Mouse (Mus musculus) retina, postnatal 1 day (tissue): ENCODE results near the gene Opn4.

Source experiments
- DNase-seq: peaks from one replicate; pipeline ENCODE4 v3.0.0-alpha.2; 2012

Opn4 gene

GRCm38 (mm10) chr14:34599941-34600340 lies at the start of gene Opn4:
Opn4 (minus strand) TSS chr14:34600142.
- DNase-seq: peak; percentile 65

DNA sequence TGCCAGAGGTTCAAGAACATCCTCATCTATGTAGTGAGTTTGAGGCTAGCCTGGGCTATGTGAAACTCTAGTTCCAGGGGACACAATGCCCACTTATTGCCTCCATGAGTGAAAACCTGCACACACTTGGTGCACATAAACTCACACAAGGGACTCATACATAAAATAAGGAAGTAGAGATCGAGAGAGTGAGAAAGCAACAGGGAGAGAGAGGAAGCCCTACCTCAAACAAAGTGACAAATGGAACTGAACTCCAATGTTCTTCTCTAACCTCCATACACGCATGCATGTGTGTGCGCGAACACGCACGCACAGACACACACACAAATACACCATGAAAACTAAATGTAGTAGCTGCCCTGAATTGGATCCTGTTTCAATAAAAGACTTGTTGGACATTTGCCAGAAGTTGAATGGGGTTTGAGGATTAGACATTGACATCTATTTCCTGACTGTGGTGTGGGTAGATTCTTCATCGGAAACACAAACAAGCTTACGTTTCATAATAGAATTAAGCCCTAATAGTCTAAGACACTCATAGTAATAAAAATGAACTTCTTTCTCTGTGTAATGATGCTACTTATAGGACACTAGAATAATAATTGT lies 48.0 kb upstream of the Opn4 start:
- DNase-seq: no peak

DNA sequence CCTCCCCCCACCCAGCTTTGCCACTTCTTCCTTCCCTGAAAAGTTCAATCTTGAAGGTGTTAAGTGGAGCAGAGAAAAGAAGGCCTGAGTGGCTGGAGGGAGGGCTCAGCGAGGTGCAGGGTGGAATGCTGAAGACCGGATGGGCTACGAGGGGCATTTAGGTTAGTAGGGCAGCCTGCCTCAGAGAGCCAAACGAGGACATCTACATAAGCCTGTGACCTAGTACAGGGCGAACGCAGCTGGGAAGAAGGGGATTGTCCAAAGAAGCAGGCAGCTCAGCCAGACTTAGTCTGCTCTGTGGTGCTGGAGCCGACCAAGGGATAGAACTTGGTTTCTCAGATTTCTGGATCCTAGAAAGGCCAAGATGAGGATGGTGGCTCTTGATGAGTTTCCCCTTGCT lies 44.2 kb upstream of the Opn4 start:
- DNase-seq: peak; percentile 83

DNA sequence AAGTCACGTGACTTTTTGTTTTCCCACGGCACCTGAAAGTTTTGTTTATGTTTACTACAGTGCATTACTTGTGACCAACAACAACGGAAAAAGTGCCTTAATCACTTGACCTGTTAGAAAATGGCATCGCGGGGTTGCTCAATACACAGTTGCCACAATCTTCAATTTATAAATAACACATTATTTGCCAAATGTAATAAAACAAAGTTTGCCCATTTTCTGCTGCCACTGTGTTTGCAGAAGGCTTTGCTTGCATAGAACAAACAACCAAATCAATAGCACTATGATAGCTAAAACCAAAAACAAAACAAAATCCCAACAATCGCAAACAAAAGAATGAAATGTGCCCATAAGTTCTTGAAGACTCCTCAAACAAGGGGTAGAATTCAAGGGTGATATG lies 35.8 kb upstream of the Opn4 start:
- DNase-seq: no peak

DNA sequence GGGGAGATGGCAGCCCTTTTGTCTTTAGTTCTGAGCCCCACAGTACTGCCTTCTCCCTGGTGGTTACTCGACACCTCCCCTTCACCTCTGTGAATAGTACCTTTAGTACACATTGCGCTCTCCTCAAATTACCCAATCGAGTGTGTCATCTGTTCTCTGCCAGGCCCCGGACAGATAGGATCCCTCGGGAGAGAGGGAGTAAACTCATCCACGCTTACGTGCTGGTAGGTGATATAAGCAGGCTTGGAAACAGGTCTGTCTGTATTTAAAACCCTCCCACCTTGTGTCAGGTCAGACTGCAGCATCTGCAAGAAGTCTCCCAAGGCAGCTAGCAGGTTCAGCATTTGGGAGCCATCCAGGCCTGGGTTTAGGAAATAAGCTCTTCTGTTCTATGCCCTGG lies 35.2 kb upstream of the Opn4 start:
- DNase-seq: no peak

GRCm38 (mm10) chr14:34632722-34633448 lies 32.9 kb upstream of the Opn4 start:
- DNase-seq: no peak

- no peak for DNase-seq
Observed at GRCm38 (mm10) chr14:34626824-34627223, 26.9 kb upstream of the Opn4 start.

DNA sequence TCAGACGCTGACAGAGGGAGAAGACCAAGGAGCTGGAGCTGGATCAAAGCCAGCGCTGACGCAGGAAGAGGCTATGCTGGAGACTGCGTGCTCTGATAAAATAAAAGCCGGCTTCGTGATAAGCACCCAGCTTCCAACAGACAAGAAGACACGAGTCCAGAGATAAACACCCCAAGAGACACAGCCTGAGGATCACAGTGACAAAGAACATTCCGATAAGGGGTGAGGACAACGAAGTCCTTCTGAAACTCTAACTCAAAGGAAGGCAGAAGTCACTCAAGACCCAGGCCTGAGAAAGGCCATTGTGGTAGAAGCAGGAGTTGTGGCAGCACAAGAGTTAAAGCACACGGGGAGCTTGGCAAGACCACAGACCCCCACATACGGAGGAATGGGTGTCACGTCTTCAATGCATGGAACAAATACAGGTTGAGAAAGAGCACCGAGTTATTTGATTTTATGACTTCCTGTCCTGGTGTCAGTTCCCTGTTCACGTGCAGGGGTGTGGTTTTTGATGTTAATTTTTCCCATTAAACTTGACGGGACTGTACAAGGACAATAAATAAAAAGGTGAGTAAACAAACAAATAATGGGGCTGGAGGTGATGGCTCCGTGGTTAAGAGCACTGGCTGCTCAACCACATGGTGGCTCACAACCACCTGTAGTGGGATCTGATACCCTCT lies 23.7 kb upstream of the Opn4 start:
- DNase-seq: no peak

- no peak for DNase-seq
Observed at GRCm38 (mm10) chr14:34623074-34623473, 23.1 kb upstream of the Opn4 start.

- DNase-seq: peak; percentile 54
Observed at GRCm38 (mm10) chr14:34620611-34621376, 20.9 kb upstream of the Opn4 start.

DNA sequence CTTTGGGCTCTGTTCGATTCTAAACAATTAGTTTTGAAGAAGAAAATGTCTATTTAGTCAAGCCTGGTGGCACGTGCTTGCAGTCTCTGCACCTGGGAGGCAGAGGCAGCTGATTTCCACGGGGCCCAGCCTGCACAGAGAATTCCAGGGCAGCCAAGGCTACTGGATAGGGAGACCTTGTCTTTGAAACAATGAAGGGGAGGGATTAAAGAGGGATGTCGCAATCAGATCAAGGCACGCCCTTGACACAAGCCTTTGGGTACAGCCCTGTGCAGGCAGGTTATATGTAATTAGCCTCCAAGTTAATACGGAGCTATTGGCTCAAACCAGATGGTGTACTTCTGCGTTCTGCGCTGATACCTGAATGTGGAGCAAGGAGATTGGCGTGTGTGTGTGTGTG lies 18.9 kb upstream of the Opn4 start:
- no peak for DNase-seq

DNA sequence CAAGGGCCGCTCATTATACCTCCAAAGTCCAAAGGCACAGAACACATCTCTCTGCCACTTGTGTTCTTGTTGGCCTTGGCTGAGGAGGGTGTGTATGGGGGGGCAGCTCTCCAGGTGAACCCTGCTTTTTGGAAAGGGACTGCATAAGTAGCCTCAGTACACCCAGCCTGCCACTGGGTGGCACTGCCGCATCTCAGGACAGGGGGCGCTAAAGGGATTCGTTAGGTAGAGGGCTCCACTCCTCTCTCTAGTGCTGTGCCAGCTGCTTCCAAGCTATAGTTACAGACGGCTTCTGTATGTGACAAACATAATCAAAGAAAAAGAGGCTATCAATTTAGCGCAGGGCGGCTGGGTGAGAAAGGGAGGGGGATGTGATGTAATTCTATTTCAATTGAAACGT lies 16.9 kb upstream of the Opn4 start:
- DNase-seq: peak; percentile 91

- no peak for DNase-seq
Observed at GRCm38 (mm10) chr14:34615625-34616024, 15.7 kb upstream of the Opn4 start.

DNA sequence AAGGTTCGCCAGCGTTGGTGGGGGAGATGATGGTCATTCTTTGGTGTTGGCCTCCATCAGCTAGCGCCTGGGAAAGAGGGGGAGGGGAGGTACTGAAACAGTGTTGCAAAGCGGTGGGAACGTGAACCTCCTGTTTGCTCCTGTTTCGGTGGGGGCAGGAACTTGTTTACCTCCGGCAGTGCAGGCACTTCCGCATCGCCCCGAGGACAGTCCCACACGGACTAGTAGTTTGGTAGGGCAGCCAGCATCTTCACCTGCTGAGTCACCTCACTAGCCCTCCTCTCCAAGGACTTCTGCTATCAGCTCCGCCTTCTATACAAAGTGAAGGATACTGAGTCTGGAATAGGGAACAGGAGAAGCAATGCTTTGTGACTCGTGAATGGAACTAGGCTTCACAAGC lies 15.1 kb upstream of the Opn4 start:
- no peak for DNase-seq

DNA sequence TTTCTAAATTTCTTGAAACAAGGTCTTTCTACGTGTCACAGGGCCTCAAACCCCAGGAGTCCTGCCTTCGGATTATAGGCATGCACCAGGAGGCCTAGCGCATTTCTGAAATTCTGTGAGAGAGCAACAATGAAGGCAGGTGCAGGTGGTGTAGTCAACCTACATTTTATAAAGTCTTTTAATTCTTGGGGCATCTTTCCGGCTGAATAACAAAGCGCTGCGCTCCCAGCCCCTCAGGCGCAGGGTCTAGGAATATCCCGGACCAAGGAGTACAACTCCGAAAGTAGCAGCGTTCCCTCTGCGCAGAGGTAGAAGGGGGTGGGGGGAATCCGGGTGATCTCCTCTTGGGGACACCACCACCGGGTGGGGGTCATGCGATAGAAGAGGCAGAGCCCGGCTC lies 14.6 kb upstream of the Opn4 start:
- DNase-seq: no peak

DNA sequence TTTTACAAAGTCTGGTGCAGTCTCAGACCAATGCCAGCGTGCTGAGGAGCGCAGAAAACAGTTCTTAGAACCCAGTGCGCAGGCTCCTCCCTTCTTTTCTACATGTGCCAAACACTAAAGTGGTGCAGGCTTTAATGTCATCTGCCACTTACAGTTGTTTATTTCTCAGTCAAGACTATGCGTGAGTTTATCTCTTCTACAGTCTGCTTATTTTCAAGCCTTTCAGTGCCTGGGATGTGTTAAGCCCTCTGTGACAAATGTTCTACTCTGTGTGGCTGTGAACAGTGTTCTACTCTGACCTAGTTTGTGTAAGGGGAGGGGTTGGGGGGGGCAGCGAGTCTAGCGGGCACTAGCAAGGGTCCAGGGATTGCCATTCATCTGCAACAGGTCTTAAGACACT lies 13.6 kb upstream of the Opn4 start:
- peak; percentile 40 for DNase-seq

- peak; percentile 48 for DNase-seq
Observed at GRCm38 (mm10) chr14:34612222-34612621, 12.3 kb upstream of the Opn4 start.

- DNase-seq: peak; percentile 67
Observed at GRCm38 (mm10) chr14:34611591-34611990, 11.6 kb upstream of the Opn4 start.

- DNase-seq: no peak
Observed at GRCm38 (mm10) chr14:34601910-34602309, 2.0 kb upstream of the Opn4 start.

DNA sequence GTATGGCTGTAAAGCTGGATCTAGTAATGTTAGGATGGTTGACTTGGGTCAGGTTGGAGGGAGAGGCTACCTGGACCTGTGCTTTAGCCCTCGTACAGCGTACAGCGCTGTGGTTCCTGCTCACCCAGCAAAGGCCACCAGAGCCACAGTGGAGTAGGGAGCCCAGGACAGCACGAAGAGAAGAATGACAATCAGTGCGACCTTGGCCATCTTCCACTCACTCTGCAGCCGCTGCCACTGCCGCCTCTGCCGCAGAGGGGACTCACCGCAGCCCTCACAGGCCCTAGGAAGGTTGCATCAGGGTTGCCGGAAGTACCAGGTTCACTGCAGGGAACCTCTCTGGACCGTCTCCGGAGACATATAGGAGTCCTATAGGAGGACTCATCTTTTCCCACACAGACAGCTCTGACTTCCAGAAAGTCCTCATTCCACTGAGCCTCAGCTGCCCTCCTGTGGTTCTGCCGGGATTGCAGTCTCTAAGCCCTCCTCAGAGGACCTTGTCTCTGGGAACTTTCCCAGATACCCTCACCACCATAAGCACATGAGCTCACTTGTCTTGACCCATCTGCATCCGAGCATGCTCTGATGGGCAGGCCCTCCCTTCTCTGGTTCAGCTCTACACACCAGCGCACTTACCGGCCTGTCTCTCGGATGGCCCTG lies 4.2 kb downstream of the Opn4 start:
- DNase-seq: no peak

DNA sequence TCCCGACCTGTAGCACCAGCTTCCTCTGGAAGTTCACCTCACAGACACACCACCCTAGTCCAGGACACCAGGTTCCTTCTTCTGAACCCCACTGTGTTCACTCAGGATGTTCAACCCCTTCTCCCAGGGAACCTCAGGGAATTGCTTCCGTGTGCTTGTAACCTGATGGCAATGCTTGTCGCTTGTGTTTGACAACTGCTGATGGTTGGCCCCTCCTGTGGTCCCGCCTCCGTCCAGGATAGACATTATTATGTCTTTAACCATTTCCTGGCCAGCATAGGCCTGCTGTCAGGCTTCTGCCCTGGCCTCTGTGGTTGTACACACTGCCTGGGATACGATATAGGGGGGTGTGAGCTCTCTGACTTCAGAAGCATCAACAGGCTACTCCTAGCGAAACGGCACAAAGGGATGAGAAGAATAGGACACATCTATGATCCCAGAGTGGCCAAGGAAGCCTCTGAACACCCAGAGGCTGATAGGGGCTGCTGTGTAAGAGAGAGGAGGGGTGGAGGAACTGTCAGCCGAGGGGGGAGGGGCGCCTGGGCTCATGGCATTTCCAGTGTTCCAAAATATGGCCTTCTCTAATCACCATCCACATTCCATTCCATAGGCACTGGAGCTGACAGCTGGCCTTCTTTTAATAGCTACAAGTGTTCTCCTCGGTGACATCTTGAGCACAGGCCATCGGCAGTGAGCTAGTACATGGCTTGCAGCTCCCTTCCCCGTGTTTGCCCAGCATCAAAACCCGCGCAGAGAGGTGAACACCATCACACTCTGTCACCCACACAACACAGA lies 8.0 kb downstream of the Opn4 start:
- DNase-seq: no peak
